Mouse (Mus musculus) gastrocnemius, postnatal 36 days (tissue): ENCODE results near the gene Tial1. TPM values are rescaled to one million over a fixed set of nuclear protein-coding genes. Genes with fewer than 3 reads are reported as not detected.

ENCODE experiments used
- microRNA-seq, 2 experiments: library from miRNA; unstranded; fragments of <30 nt; microRNA quantifications; one replicate each; pipeline ENCODE4 v1.2.0; 2021
- total RNA-seq, 2 experiments: library from RNA; stranded (reverse); gene quantifications; 2 replicates each; pipeline ENCODE4 v1.2.3; 2021

Gene Tial1
- total RNA-seq, 2 experiments from 2014 or later, result 35.3 to 38.8 TPM

Small RNA genes lying within 50 kb of the gene (microRNA-seq; reads per million reads assigned to microRNA genes)
- 0 reads per million in 2 experiments for gene Gm24365

Other genes with a start within 250 kb of the Tial1 start
- 1 to 10 TPM; 8.0 to 8.5 TPM for gene Armc5, start 224.4 kb downstream of the Tial1 start, total RNA-seq
- gene 9130023H24Rik, start 223.7 kb downstream of the Tial1 start, total RNA-seq, result 1 to 10 TPM; 1.4 to 1.7 TPM
- 1 to 10 TPM; 5.3 to 6.1 TPM for gene Tgfb1i1, start 214.9 kb downstream of the Tial1 start, total RNA-seq
- not detected for gene Slc5a2, start 196.1 kb downstream of the Tial1 start, total RNA-seq
- 1 to 10 TPM; 2.5 to 2.6 TPM for gene BC017158, start 163.5 kb downstream of the Tial1 start, total RNA-seq
- gene Rgs10, start 43.0 kb downstream of the Tial1 start, total RNA-seq, result 1 to 10 TPM; 3.1 to 3.4 TPM
- gene Bag3, start 61.9 kb upstream of the Tial1 start, total RNA-seq, result 100 to 1,000 TPM; 130 to 132 TPM
- gene Inpp5f, start 149.6 kb upstream of the Tial1 start, total RNA-seq, result 1 to 10 TPM; 2.9 to 3.2 TPM